Mouse (Mus musculus): Measurements from ENCODE around the gene Amigo2. TPM values are rescaled to one million over a fixed set of nuclear protein-coding genes. Genes with fewer than 3 reads are reported as not detected.

Gene Amigo2
- total and polyA plus RNA-seq, 3 experiments = 6.4 to 23.0 (median 19.1) TPM

GRCm38 (mm10) chr15:97282572-97282881 is 35.4 kb upstream of the Amigo2 start:
- no peak overlapping the region for H3K27ac ChIP-seq (ENCODE audit: insufficient read depth, low read depth)
- no peak overlapping the region for H3K4me2 ChIP-seq (ENCODE audit: insufficient read depth, low read depth, poor library complexity, severe bottlenecking)
- in situ Hi-C loops (cut with MboI; ENCODE audit: low pct_ligation_motif_present, low pct_unique_long_range_greater_than_20kb, low sequenced_read_pairs) = no loop called here
- H3K9ac ChIP-seq (ENCODE audit: insufficient read depth, low read depth) = no peak overlapping the region
- H3K4me1 ChIP-seq (ENCODE audit: control insufficient read depth in 1 of 2, insufficient read depth in 2 of 2) = peaks cover 7 to 43% of the 10 kb centered on the region in 2 experiments
- no peaks in the 10 kb centered on the region for H3K79me2 ChIP-seq (replicated peaks; ENCODE audit: control insufficient read depth, extremely low read depth, insufficient read depth, poor library complexity, severe bottlenecking)
- dilution Hi-C loops (cut with MboI; ENCODE audit: extremely low pct_ligation_motif_present, extremely low pct_unique_long_range_greater_than_20kb, low sequenced_read_pairs) = no loop called here
- no peak overlapping the region for H3K4me3 ChIP-seq (replicated peaks in 1 of 3; ENCODE audit: low read depth in 2 of 3, low read length in 2 of 3, poor library complexity in 1 of 3)
- TF ChIP-seq JUN (IDR thresholded peaks at IDR 0.05; ENCODE audit: insufficient read depth, low read depth, low read length) = no peak
- no peak for TF ChIP-seq CHD1 (IDR thresholded peaks at IDR 0.05; ENCODE audit: low read depth, low read length)
- peaks cover 4 to 16% of the 10 kb centered on the region in 2 experiments for H3K36me3 ChIP-seq (replicated peaks in 1 of 2; ENCODE audit: control insufficient read depth in 1 of 2, insufficient read depth in 1 of 2, low read length in 1 of 2)
- DNase-seq (ENCODE audit: extremely low read depth) = no peak
- H3K27me3 ChIP-seq (replicated peaks) = no peaks in the 10 kb centered on the region
- H3K9me3 ChIP-seq (replicated peaks; ENCODE audit: low read length) = no peaks in the 10 kb centered on the region

- DNase-seq (ENCODE audit: extremely low read depth) = no peak
- Histone ChIP-seq H3K4me3 (replicated peaks in 1 of 3; ENCODE audit: low read depth in 2 of 3, low read length in 2 of 3, poor library complexity in 1 of 3) (no peak overlapping the region), H3K4me1 (ENCODE audit: control insufficient read depth in 1 of 2, insufficient read depth in 2 of 2) (peaks cover 8 to 43% of the 10 kb centered on the region in 2 experiments), H3K27ac (ENCODE audit: insufficient read depth, low read depth) (no peak overlapping the region), H3K27me3 (replicated peaks) (no peaks in the 10 kb centered on the region), H3K79me2 (replicated peaks; ENCODE audit: control insufficient read depth, extremely low read depth, insufficient read depth, poor library complexity, severe bottlenecking) (no peaks in the 10 kb centered on the region), H3K36me3 (replicated peaks in 1 of 2; ENCODE audit: control insufficient read depth in 1 of 2, insufficient read depth in 1 of 2, low read length in 1 of 2) (peaks cover 4 to 16% of the 10 kb centered on the region in 2 experiments), H3K9ac (ENCODE audit: insufficient read depth, low read depth) (no peak overlapping the region), H3K9me3 (replicated peaks; ENCODE audit: low read length) (no peaks in the 10 kb centered on the region), H3K4me2 (ENCODE audit: insufficient read depth, low read depth, poor library complexity, severe bottlenecking) (no peak overlapping the region)
- in situ Hi-C loops (cut with MboI; ENCODE audit: low pct_ligation_motif_present, low pct_unique_long_range_greater_than_20kb, low sequenced_read_pairs) = no loop called here
- dilution Hi-C loops (cut with MboI; ENCODE audit: extremely low pct_ligation_motif_present, extremely low pct_unique_long_range_greater_than_20kb, low sequenced_read_pairs) = no loop called here
- TF ChIP-seq POLR2A (IDR thresholded peaks at IDR 0.05; ENCODE audit: low read depth, low read length) (no peak), NELFE (IDR thresholded peaks at IDR 0.05; ENCODE audit: low read depth, low read length) (no peak), JUND (conservative IDR thresholded peaks at IDR 0.05; ENCODE audit: low read depth, low read length) (no peak), USF2 (conservative IDR thresholded peaks at IDR 0.05; ENCODE audit: low read depth, low read length) (no peak), IRF4 (IDR thresholded peaks at IDR 0.05; ENCODE audit: low read depth, low read length) (no peak), SIN3A (IDR thresholded peaks at IDR 0.05; ENCODE audit: low read length) (no peak), EP300 (IDR thresholded peaks at IDR 0.05; ENCODE audit: low read length) (no peak), BHLHE40 (IDR thresholded peaks at IDR 0.05; ENCODE audit: low read depth, low read length) (no peak), CTCF (conservative IDR thresholded peaks at IDR 0.05 in 1 of 2, IDR thresholded peaks at IDR 0.05 in 1 of 2; ENCODE audit: low read depth in 2 of 2, low read length in 2 of 2) (no peak), GABPA (IDR thresholded peaks at IDR 0.05; ENCODE audit: insufficient replicate concordance, low read depth, low read length) (no peak), RCOR1 (conservative IDR thresholded peaks at IDR 0.05; ENCODE audit: low read depth, low read length) (no peak), ZNF384 (IDR thresholded peaks at IDR 0.05; ENCODE audit: low read depth, low read length) (no peak), TCF12 (IDR thresholded peaks at IDR 0.05; ENCODE audit: low read depth, low read length) (no peak), KAT2A (IDR thresholded peaks at IDR 0.05; ENCODE audit: insufficient replicate concordance, low read length) (no peak), ELF1 (IDR thresholded peaks at IDR 0.05; ENCODE audit: low read depth, low read length) (no peak), MAFK (IDR thresholded peaks at IDR 0.05; ENCODE audit: insufficient replicate concordance, low read length) (no peak)
Measured at GRCm38 (mm10) chr15:97281712-97282571, 34.9 kb upstream of the Amigo2 start.
